Mouse (Mus musculus): ENCODE measurements around the gene Htra1.

- TF ChIP-seq CTCF (IDR thresholded peaks at IDR 0.05; ENCODE audit: low read depth) (no peak), EP300 (IDR thresholded peaks at IDR 0.05; ENCODE audit: low read depth) (no peak)
Observed at GRCm38 (mm10) chr7:130930401-130930800, 5.5 kb upstream of the Htra1 start.
